Mouse (Mus musculus): ENCODE measurements at regions not wholly inside any gene's neighbourhood (a gene's known extent, or its start where the extent isn't known, plus 50 kb on each side); places are given as distances from the start of the nearest gene placed in this dataset.
"Not testable (repeated sequence)": the region's sequence is repeated elsewhere in the genome, so short reads cannot be mapped to it uniquely, and the experiment has no call there.

DNA sequence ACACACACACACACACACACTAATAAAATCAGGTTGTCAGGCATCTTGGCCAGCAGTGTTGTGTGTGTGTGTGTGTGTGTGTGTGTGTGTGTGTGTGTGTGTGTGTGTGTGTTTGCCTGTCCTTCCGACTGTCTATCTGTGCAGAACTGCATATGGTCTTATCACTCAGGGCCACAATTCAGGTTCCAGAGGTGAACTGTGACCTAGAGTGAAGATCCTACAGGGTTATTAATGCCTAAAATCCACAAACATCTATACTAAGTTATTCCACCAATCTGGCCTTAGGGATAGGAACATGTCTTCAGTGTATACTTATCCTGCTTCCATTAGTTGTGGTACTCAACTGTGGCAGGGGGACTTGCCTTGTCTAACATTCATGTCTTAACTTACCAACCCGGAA, 96.7 kb downstream of the Zfp369 start:
- not testable (repeated sequence) for H3K9ac ChIP-seq (ENCODE audit: low read length); ATAC-seq (ENCODE audit: low read depth); H3K4me3 ChIP-seq (ENCODE audit: low read length); H3K4me2 ChIP-seq (ENCODE audit: low read depth, low read length); H3K4me1 ChIP-seq (replicated peaks; ENCODE audit: control insufficient read depth, insufficient read depth, low read length); H3K27ac ChIP-seq (ENCODE audit: low read length); H3K9me3 ChIP-seq (ENCODE audit: control insufficient read depth, low read length); H3K27me3 ChIP-seq (ENCODE audit: control insufficient read depth, insufficient read depth, low read depth, low read length); H3K36me3 ChIP-seq (ENCODE audit: control insufficient read depth, insufficient read depth, low read length)
- WGBS = 100% methylated on average over 1 of the region's 2 CpGs

DNA sequence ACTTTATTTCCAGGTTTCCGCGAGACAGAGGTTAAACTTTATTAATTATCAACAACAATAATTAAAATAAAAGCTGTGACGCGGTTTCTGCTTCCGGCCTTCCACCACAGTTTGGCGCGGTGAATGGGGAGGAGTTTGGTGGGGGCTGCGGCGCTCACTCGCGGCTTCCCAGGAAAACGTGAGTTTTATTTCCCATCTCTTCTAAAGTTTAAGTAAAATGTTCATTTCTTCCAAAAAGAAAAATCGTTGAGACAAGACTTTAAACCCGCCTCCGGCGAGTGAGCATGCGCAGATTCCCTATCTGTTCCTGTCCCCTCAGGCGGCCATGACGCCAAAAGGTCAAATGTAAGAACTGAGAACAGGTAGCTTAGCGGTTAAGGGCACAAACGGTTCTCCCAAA, 100.8 kb downstream of the Zfp369 start:
- H3K9me3 ChIP-seq (ENCODE audit: control insufficient read depth, low read length); H3K4me1 ChIP-seq (replicated peaks; ENCODE audit: control insufficient read depth, insufficient read depth, low read length); H3K27me3 ChIP-seq (ENCODE audit: control insufficient read depth, insufficient read depth, low read depth, low read length); H3K4me2 ChIP-seq (ENCODE audit: low read depth, low read length); H3K9ac ChIP-seq (ENCODE audit: low read length); ATAC-seq (ENCODE audit: low read depth); H3K27ac ChIP-seq (ENCODE audit: low read length); H3K4me3 ChIP-seq (ENCODE audit: low read length); H3K36me3 ChIP-seq (ENCODE audit: control insufficient read depth, insufficient read depth, low read length): not testable (repeated sequence)
- 47% methylated on average over 19 of the region's 21 CpGs for WGBS

DNA sequence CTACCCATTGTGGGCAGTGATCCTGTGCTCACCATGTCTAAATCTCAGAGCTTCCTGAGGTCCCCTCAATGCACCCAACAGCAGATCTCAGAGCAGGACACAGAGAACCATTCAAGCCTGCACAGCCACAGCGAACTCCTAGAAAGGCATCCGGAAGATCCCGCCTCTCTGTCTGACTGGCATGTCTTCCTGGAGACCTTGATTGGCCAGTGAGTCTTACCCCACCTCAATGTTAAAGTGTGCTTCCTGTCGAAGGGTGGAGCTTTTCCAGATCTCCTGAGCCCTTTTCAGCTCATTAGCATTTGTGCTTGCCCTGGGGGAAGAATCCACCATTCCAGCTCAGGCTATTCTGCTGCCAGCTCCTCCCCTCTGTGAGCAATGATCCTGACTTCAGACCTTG, 97.5 kb upstream of the Gm10139 start:
- 64% methylated on average over 4 of the region's 4 CpGs for WGBS
- not testable (repeated sequence) for H3K9me3 ChIP-seq (ENCODE audit: control insufficient read depth, low read length); H3K9ac ChIP-seq (ENCODE audit: low read length); H3K4me2 ChIP-seq (ENCODE audit: low read depth, low read length); ATAC-seq (ENCODE audit: low read depth); H3K27me3 ChIP-seq (ENCODE audit: control insufficient read depth, insufficient read depth, low read depth, low read length); H3K4me3 ChIP-seq (ENCODE audit: low read length); H3K27ac ChIP-seq (ENCODE audit: low read length); H3K36me3 ChIP-seq (ENCODE audit: control insufficient read depth, insufficient read depth, low read length); H3K4me1 ChIP-seq (replicated peaks; ENCODE audit: control insufficient read depth, insufficient read depth, low read length)

DNA sequence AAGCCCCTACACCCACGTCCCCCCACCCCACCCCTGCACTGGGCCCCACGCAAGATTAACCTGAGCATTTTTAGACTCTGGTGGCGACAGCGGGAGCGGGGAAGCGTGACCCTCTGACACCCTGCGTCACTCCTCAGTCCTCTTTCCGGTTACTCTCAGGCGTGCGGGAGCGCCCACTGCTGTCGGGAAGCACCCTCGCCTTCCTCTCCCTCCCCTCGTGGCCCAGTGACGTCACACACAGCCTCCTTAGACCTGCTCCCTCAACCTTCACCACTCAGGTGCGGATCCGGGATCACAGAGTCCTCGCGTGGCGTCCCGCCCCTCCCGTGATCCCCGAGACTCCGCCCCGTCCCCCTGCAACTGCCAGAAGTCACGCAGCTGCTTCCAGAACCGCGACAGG, 92.3 kb upstream of the Gm10139 start:
- 0 out of 2 replicates have a peak overlapping the region, but pooled peaks have one; percentile 6 for H3K4me2 ChIP-seq (ENCODE audit: low read depth, low read length)
- not testable (repeated sequence) for H3K9me3 ChIP-seq (ENCODE audit: control insufficient read depth, low read length); ATAC-seq (ENCODE audit: low read depth); H3K27ac ChIP-seq (ENCODE audit: low read length); H3K9ac ChIP-seq (ENCODE audit: low read length); H3K27me3 ChIP-seq (ENCODE audit: control insufficient read depth, insufficient read depth, low read depth, low read length); H3K36me3 ChIP-seq (ENCODE audit: control insufficient read depth, insufficient read depth, low read length); H3K4me3 ChIP-seq (ENCODE audit: low read length); H3K4me1 ChIP-seq (replicated peaks; ENCODE audit: control insufficient read depth, insufficient read depth, low read length)
- 12% methylated on average over 25 of the region's 28 CpGs for WGBS

Data from lung, embryonic 16.5 days (tissue).